Mouse (Mus musculus) lung, adult 2 months (tissue): ENCODE measurements around the gene Hpn.

Experiments used
- CTCF ChIP-seq: fragments of 200-500 bp; IDR thresholded peaks from 2 replicates; pipeline ENCODE4 v1.5.1; 2011; ENCODE audit warnings: mild to moderate bottlenecking, low read length, control low read depth; ENCODE audit not compliant: insufficient read depth
- POLR2A ChIP-seq: fragments of 200-500 bp; IDR thresholded peaks from 2 replicates; pipeline ENCODE4 v1.6.1; 2011; ENCODE audit warnings: low read depth, mild to moderate bottlenecking, control low read depth, low read length, borderline replicate concordance; ENCODE audit errors: extremely low read depth

DNA sequence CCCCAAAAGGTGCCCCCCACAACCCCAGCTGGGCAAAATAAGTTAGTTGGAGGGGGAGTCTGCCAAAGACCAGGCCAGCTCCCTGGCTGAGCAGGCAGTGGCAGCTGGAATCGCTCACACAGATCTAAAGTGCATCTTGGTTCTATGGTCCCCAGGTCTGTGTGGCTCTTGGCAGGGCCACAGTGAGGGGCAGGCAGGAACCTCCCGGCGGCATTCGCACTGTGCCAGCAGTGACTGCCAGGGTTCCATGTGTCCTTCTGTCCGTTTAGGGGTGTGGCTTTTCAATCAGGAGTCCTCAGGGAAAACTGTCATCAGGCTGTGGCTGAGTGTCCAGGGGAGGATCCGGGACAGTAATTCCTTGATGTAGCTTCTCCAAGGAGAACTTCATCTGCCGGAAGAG, 15.1 kb upstream of the Hpn start:
- no peak for TF ChIP-seq CTCF
- no peak for TF ChIP-seq POLR2A
